Mouse (Mus musculus) testis, adult 2 months (tissue): Measurements from ENCODE around the gene Pamr1.

Experiments used
- CTCF ChIP-seq: fragments of 200-500 bp; IDR thresholded peaks from 2 replicates; pipeline ENCODE4 v1.5.1; 2012; ENCODE audit warnings: low read depth, mild to moderate bottlenecking, inconsistent platforms, low read length, moderate library complexity; ENCODE audit not compliant: control insufficient read depth, insufficient read depth, insufficient replicate concordance
- POLR2A ChIP-seq: fragments of 200-500 bp; IDR thresholded peaks from 2 replicates; pipeline ENCODE4 v1.6.1; 2012; ENCODE audit warnings: low read depth, mild to moderate bottlenecking, inconsistent platforms, low read length, moderate library complexity; ENCODE audit not compliant: control insufficient read depth

DNA sequence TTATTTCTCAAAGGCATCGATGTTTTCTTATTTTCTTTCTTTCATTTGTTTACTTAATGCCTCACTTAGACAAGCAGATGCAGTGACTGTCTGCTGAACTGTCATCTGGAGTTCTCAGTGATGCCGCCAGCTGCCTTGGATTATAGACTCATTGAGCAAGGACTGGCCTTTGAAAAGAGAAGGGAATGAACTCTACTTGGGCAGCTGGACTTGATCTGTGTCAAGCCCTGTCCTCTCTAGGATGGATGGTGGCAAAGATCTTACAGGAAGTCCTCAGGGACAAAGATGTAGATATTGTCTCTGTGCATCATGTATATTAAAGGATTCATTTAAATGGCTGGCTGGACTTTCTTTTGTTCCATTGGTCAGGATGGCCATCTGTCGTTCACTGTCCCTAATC, 114.1 kb downstream of the Pamr1 start:
- TF ChIP-seq CTCF = no peak
- TF ChIP-seq POLR2A = no peak
